Mouse (Mus musculus): ENCODE results near the gene Pitx1. TPM values are rescaled to one million over a fixed set of nuclear protein-coding genes. Genes with fewer than 3 reads are reported as not detected.
A peak's percentile ranks its signal among the peaks of the same experiment; 100 is the strongest.

Gene Pitx1
- 88.9 and 109 TPM in 2 replicates for polyA plus RNA-seq (2015; fragmentation: Nextera tagmentation; extraction: Ambion mirVana)

- no peaks in the 10 kb centered on the region for H3K9me3 ChIP-seq
- H3K9ac ChIP-seq = peak within 1 kb of the TSS; percentile 94
- peaks cover 95% of the 10 kb centered on the region for H3K27me3 ChIP-seq
- peak within 1 kb of the TSS; percentile 82 for H3K27ac ChIP-seq
- H3K4me3 ChIP-seq = peak within 1 kb of the TSS; percentile 67
- no peaks in the 10 kb centered on the region for H3K36me3 ChIP-seq
- ATAC-seq (ENCODE audit: low FRiP score, low read depth) = 0 out of 2 replicates have a peak, but pooled peaks have one; percentile 26
- H3K4me2 ChIP-seq (replicated peaks) = peak within 1 kb of the TSS; percentile 71
- under 1% methylated on average over 33 of the region's 36 CpGs for WGBS
- peaks cover 44% of the 10 kb centered on the region for H3K4me1 ChIP-seq
Measured at GRCm38 (mm10) chr13:55836142-55836625, at the start of gene Pitx1. Pitx1 (minus strand) TSS chr13:55836192.

- H3K4me3 ChIP-seq = no peak overlapping the region
- no peak overlapping the region for H3K4me2 ChIP-seq (replicated peaks)
- no peak overlapping the region; the same call in 1 of the 2 replicates for H3K27ac ChIP-seq
- H3K9me3 ChIP-seq = no peaks in the 10 kb centered on the region
- WGBS = 51% methylated on average over 16 of the region's 16 CpGs
- peaks cover 12% of the 10 kb centered on the region; the same call in 1 of the 2 replicates for H3K27me3 ChIP-seq
- H3K4me1 ChIP-seq = no peaks in the 10 kb centered on the region
- H3K36me3 ChIP-seq = no peaks in the 10 kb centered on the region
- H3K9ac ChIP-seq = no peak overlapping the region
- no peak for ATAC-seq (ENCODE audit: low FRiP score, low read depth)
Measured at GRCm38 (mm10) chr13:55881431-55882202, 45.6 kb upstream of the Pitx1 start.

- no peak overlapping the region for H3K4me2 ChIP-seq (replicated peaks)
- no peaks in the 10 kb centered on the region for H3K36me3 ChIP-seq
- WGBS = 92% methylated on average over 4 of the region's 4 CpGs
- peaks cover 4% of the 10 kb centered on the region for H3K9me3 ChIP-seq
- no peak overlapping the region for H3K27ac ChIP-seq
- peaks cover 12% of the 10 kb centered on the region; the same call in 1 of the 2 replicates for H3K27me3 ChIP-seq
- ATAC-seq (ENCODE audit: low FRiP score, low read depth) = no peak
- H3K4me1 ChIP-seq = no peaks in the 10 kb centered on the region
- no peak overlapping the region for H3K9ac ChIP-seq
- H3K4me3 ChIP-seq = no peak overlapping the region
Measured at GRCm38 (mm10) chr13:55878353-55878752, 42.4 kb upstream of the Pitx1 start.

DNA sequence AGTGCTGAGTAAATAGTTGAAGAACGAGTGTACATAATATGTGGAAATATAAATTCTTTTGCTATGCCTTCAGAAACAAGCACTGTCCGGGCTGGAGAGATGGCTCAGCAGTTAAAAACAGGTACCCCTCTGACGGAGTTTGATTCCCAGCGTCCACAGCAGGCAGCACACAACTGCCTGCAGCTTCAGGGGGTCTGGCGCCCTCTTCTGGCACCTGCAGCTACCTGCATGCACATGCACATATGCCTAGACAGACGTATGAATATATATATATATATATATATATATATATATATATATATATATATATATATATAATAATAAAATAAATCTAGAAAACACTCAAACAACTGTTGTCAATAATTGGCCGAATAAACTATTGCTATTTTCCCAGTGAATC, 35.4 kb upstream of the Pitx1 start:
- Histone ChIP-seq H3K36me3 (no peaks in the 10 kb centered on the region), H3K9ac (no peak overlapping the region), H3K4me2 (replicated peaks) (no peak overlapping the region), H3K27me3 (peaks cover 20% of the 10 kb centered on the region), H3K9me3 (peaks cover 11% of the 10 kb centered on the region), H3K27ac (no peak overlapping the region), H3K4me1 (0 out of 2 replicates have a peak, but pooled peaks cover 2% of the 10 kb centered on the region), H3K4me3 (no peak overlapping the region)
- ATAC-seq (ENCODE audit: low FRiP score, low read depth) = no peak
- WGBS = 81% methylated on average over 7 of the region's 7 CpGs

- no peak for ATAC-seq (ENCODE audit: low FRiP score, low read depth)
- H3K27me3 ChIP-seq = peaks cover 32% of the 10 kb centered on the region
- H3K4me1 ChIP-seq = 0 out of 2 replicates have a peak, but pooled peaks cover 2% of the 10 kb centered on the region
- H3K9ac ChIP-seq = no peak overlapping the region
- H3K36me3 ChIP-seq = no peaks in the 10 kb centered on the region
- H3K27ac ChIP-seq = no peak overlapping the region
- 86% methylated on average over 1 of the region's 1 CpGs for WGBS
- no peak overlapping the region for H3K4me3 ChIP-seq
- H3K9me3 ChIP-seq = peaks cover 11% of the 10 kb centered on the region
- no peak overlapping the region for H3K4me2 ChIP-seq (replicated peaks)
Measured at GRCm38 (mm10) chr13:55870001-55870400, 34.0 kb upstream of the Pitx1 start.

GRCm38 (mm10) chr13:55867540-55868103, 31.6 kb upstream of the Pitx1 start:
- Histone ChIP-seq H3K27ac (no peak overlapping the region), H3K9ac (no peak overlapping the region)
- ATAC-seq (ENCODE audit: low FRiP score, low read depth) = no peak

GRCm38 (mm10) chr13:55860483-55860882, 24.5 kb upstream of the Pitx1 start:
- no peak overlapping the region for H3K4me3 ChIP-seq
- H3K4me2 ChIP-seq (replicated peaks) = no peak overlapping the region
- peaks cover 38% of the 10 kb centered on the region for H3K4me1 ChIP-seq
- H3K36me3 ChIP-seq = no peaks in the 10 kb centered on the region
- WGBS = 60% methylated on average over 10 of the region's 10 CpGs
- peaks cover 94% of the 10 kb centered on the region for H3K27me3 ChIP-seq
- H3K9me3 ChIP-seq = no peaks in the 10 kb centered on the region
- no peak overlapping the region for H3K27ac ChIP-seq
- ATAC-seq (ENCODE audit: low FRiP score, low read depth) = no peak
- H3K9ac ChIP-seq = no peak overlapping the region

More at GRCm38 (mm10) chr13:55867540-55868103, 31.6 kb upstream of the Pitx1 start:
- H3K4me2 ChIP-seq (replicated peaks) = no peak overlapping the region
- 0 out of 2 replicates have a peak, but pooled peaks cover 2% of the 10 kb centered on the region for H3K4me1 ChIP-seq
- 69% methylated on average over 13 of the region's 13 CpGs for WGBS
- peaks cover 55% of the 10 kb centered on the region for H3K27me3 ChIP-seq
- peaks cover 7% of the 10 kb centered on the region for H3K9me3 ChIP-seq
- H3K4me3 ChIP-seq = no peak overlapping the region
- H3K36me3 ChIP-seq = no peaks in the 10 kb centered on the region

GRCm38 (mm10) chr13:55858463-55858862, 22.5 kb upstream of the Pitx1 start:
- Histone ChIP-seq H3K27me3 (peaks cover 94% of the 10 kb centered on the region), H3K27ac (no peak overlapping the region), H3K9ac (no peak overlapping the region), H3K4me2 (replicated peaks) (no peak overlapping the region), H3K36me3 (no peaks in the 10 kb centered on the region), H3K9me3 (no peaks in the 10 kb centered on the region), H3K4me1 (peaks cover 38% of the 10 kb centered on the region), H3K4me3 (no peak overlapping the region)
- no peak for ATAC-seq (ENCODE audit: low FRiP score, low read depth)
- 66% methylated on average over 5 of the region's 5 CpGs for WGBS

DNA sequence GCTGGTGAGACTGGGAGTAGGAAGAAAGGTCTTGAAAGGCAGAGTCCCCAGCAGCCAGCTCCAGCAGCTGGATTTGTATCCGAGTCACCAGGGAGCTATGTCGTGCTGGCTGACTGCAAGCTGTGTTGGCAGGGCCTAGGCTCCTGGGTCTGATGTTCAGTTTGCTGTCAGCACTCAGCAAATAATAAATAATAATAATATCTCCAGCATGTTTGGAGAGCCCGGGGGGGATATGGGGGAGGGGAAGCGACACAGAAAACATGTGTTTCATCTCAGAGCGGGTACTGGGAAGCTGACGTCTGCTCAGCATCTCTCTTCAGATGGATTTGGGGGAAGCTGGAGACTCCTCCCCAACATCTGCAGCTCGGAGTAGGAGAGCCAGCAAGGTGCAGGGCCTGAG, 19.8 kb upstream of the Pitx1 start:
- 23% methylated on average over 7 of the region's 7 CpGs for WGBS
- Histone ChIP-seq H3K27me3 (peaks cover 97% of the 10 kb centered on the region), H3K9me3 (no peaks in the 10 kb centered on the region), H3K4me3 (no peak overlapping the region), H3K9ac (no peak overlapping the region), H3K36me3 (no peaks in the 10 kb centered on the region), H3K4me1 (peaks cover 38% of the 10 kb centered on the region), H3K27ac (no peak overlapping the region), H3K4me2 (replicated peaks) (no peak overlapping the region)
- ATAC-seq (ENCODE audit: low FRiP score, low read depth) = no peak

GRCm38 (mm10) chr13:55852205-55852604, 16.2 kb upstream of the Pitx1 start:
- H3K4me3 ChIP-seq = no peak overlapping the region
- H3K4me1 ChIP-seq = peaks cover 29% of the 10 kb centered on the region
- WGBS = 68% methylated on average over 3 of the region's 3 CpGs
- H3K27me3 ChIP-seq = peaks cover 96% of the 10 kb centered on the region
- ATAC-seq (ENCODE audit: low FRiP score, low read depth) = no peak
- no peaks in the 10 kb centered on the region for H3K9me3 ChIP-seq
- H3K27ac ChIP-seq = no peak overlapping the region
- H3K4me2 ChIP-seq (replicated peaks) = no peak overlapping the region
- H3K9ac ChIP-seq = no peak overlapping the region
- H3K36me3 ChIP-seq = no peaks in the 10 kb centered on the region

- Histone ChIP-seq H3K4me2 (replicated peaks) (no peak overlapping the region), H3K4me1 (peaks cover 31% of the 10 kb centered on the region), H3K9me3 (no peaks in the 10 kb centered on the region), H3K36me3 (no peaks in the 10 kb centered on the region), H3K27me3 (peaks cover 96% of the 10 kb centered on the region), H3K4me3 (no peak overlapping the region), H3K9ac (no peak overlapping the region), H3K27ac (no peak overlapping the region)
- ATAC-seq (ENCODE audit: low FRiP score, low read depth) = no peak
- 79% methylated on average over 5 of the region's 5 CpGs for WGBS
Measured at GRCm38 (mm10) chr13:55850726-55851125, 14.7 kb upstream of the Pitx1 start.

GRCm38 (mm10) chr13:55848604-55849190, 12.7 kb upstream of the Pitx1 start:
- no peak overlapping the region for H3K27ac ChIP-seq
- no peak overlapping the region for H3K4me3 ChIP-seq
- 32% methylated on average over 13 of the region's 13 CpGs for WGBS
- no peak overlapping the region for H3K4me2 ChIP-seq (replicated peaks)
- ATAC-seq (ENCODE audit: low FRiP score, low read depth) = no peak
- H3K4me1 ChIP-seq = peaks cover 28% of the 10 kb centered on the region
- peaks cover 3% of the 10 kb centered on the region; the same call in 1 of the 2 replicates for H3K9me3 ChIP-seq
- peaks cover 94% of the 10 kb centered on the region for H3K27me3 ChIP-seq
- no peak overlapping the region for H3K9ac ChIP-seq
- H3K36me3 ChIP-seq = no peaks in the 10 kb centered on the region

Measured in limb, embryonic 13.5 days (tissue).